Mouse (Mus musculus) stomach, postnatal 0 days (tissue): ENCODE results near the gene Nfia.

Source experiments
- CTCF ChIP-seq: IDR thresholded peaks from 2 replicates; pipeline ENCODE4 v1.5.1; 2016; ENCODE audit warnings: antibody characterized with exemption, low read depth, mild to moderate bottlenecking, moderate library complexity
- EP300 ChIP-seq: optimal IDR thresholded peaks from 2 replicates; pipeline ENCODE3; 2016; ENCODE audit warnings: antibody characterized with exemption

GRCm38 (mm10) chr4:97805896-97806808 is 33.6 kb downstream of the Nfia start:
- no peak for TF ChIP-seq CTCF
- TF ChIP-seq EP300, result no peak
